In the genomic region with DNA sequence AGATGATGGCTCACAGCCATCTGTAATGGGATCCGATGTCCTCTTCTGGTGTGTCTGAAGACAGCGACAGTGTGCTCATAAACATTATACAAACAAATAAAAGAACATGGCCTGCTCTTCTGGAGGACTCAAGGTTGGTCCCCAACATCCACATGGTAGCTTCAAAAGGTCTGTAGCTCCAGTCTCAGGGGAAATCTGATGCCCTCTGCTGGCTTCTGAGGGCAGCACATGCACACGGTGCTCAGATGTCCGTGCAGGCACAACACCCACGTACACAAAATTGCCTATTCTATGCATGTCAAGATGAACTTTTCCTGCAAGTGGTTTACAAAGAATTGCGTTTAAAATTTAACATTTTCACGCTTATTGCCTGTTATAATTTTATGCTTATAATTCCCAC, we compare ENCODE assay signal across 10 mouse cellular contexts. TPM values are rescaled to one million over a fixed set of nuclear protein-coding genes. Genes with fewer than 3 reads are reported as not detected.
DNase-seq lines count a peak whose midpoint lies in the region; TF ChIP-seq lines count a peak whose summit lies in the region.
"Had no signal": no experiment of that assay in that cellular context is flagged by ENCODE, and none has a peak within 500 bp of the region (broad histone marks: within the 10 kb centered on the region; RNA-seq: fewer than 3 reads in every experiment).

No protein-coding gene starts in this region.

- peak; percentile 17 to 21 for DNase-seq in cerebellum, postnatal 10 days
- no peak for DNase-seq in cerebellum, adult 18-20 months
- peak; percentile 86 for DNase-seq in 416B (ENCODE audit: low read depth)
- DNase-seq in brain, embryonic 14.5 days (ENCODE audit: low read depth), result no peak
- peak; percentile 40 to 67 for DNase-seq in kidney, postnatal 36 days
- peak; percentile 45 for DNase-seq in retina, postnatal 1 day
- DNase-seq in Muller cell, postnatal 12 days (ENCODE audit: inconsistent ontology term), result no peak
- DNase-seq in layer of hippocampus, postnatal 25 days (ENCODE audit: extremely low spot score in 1 of 2, low spot score in 1 of 2), result no peak

- peak; percentile 56 for TF ChIP-seq CTCF in brain, embryonic 14.5 days (IDR thresholded peaks at IDR 0.05; ENCODE audit: borderline replicate concordance, extremely low read depth, insufficient read depth, insufficient read length)

- TF ChIP-seq POLR2A in brain, embryonic 14.5 days (IDR thresholded peaks at IDR 0.05; ENCODE audit: borderline replicate concordance, extremely low read depth, insufficient read depth, insufficient read length, poor library complexity, severe bottlenecking), result no peak

RNA-seq across cellular contexts. Expression of a gene that starts 1.5 kb away (rescaled TPM):
- not detected in 2 replicates for polyA plus RNA-seq in brain, embryonic 14.5 days (2012; rRNA removed)
- not detected for total RNA-seq in layer of hippocampus, postnatal 25 days (2021)
- polyA plus RNA-seq: limb, embryonic 12.5 days; stomach, embryonic 15.5 days had no signal

RNA-seq across cellular contexts. Expression of a gene that starts 39.9 kb away (rescaled TPM):
- 213 and 224 TPM in 2 replicates for polyA plus RNA-seq in brain, embryonic 14.5 days (2012; rRNA removed)
- total RNA-seq in layer of hippocampus, postnatal 25 days (2021), result 100 to 1,000 TPM; 404 to 421 TPM

RNA-seq across cellular contexts. Expression of a gene that starts 42.2 kb away (rescaled TPM):
- 0.06 and 0.08 TPM in 2 replicates for polyA plus RNA-seq in brain, embryonic 14.5 days (2012; rRNA removed)
- not detected for total RNA-seq in layer of hippocampus, postnatal 25 days (2021)

Comparison
In these comparisons a context has a peak if more than half of its experiments do, and no peak if none do; other contexts are left out.
1. DNase-seq: peak in cerebellum, postnatal 10 days (2 of 2), 416B (single experiment), kidney, postnatal 36 days (2 of 2) and retina, postnatal 1 day (single experiment); none in cerebellum, adult 18-20 months (0 of 2), brain, embryonic 14.5 days (single experiment), Muller cell, postnatal 12 days (single experiment) and layer of hippocampus, postnatal 25 days (0 of 2).